Mouse (Mus musculus) small intestine, adult 2 months (tissue): ENCODE measurements at regions not wholly inside any gene's neighbourhood (a gene's known extent, or its start where the extent isn't known, plus 50 kb on each side); places are given as distances from the start of the nearest gene placed in this dataset.

Source experiments
- CTCF ChIP-seq: fragments of 200-500 bp; IDR thresholded peaks from 2 replicates; pipeline ENCODE4 v1.5.1; 2012; ENCODE audit warnings: low read depth, mild to moderate bottlenecking, control low read depth, inconsistent platforms, low read length, moderate library complexity, mixed read lengths; ENCODE audit not compliant: insufficient replicate concordance, insufficient read length; ENCODE audit errors: extremely low read depth
- POLR2A ChIP-seq: fragments of 200-500 bp; IDR thresholded peaks from 2 replicates; pipeline ENCODE4 v1.6.1; 2012; ENCODE audit warnings: low read depth, mild to moderate bottlenecking, control low read depth, inconsistent platforms, low read length, moderate library complexity

DNA sequence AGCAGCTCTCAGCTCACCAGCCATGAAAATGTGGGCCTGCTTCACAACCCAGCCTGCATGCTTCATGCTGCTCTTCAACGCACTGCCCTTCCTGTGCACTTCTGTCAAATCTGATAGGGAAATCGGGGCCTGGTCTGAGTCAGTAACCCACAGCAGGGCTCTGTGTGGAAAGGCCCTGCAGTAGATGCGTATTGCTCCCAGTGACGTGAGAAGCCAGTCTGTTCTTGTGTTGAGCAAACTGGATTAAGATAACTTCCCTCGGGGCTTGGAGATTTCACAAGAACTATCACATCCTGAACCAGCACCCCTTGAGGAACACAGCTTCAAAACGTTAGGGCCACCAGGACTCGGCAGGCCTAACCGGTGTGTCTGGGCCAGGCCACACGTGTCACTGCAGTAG lies 106.5 kb upstream of the Klf14 start:
- no peak for TF ChIP-seq CTCF
- no peak for TF ChIP-seq POLR2A
